Mouse (Mus musculus) CH12.LX (cell line): Measurements from ENCODE around the gene Ctbp2. TPM values are rescaled to one million over a fixed set of nuclear protein-coding genes. Genes with fewer than 3 reads are reported as not detected.

Experiments
- DNase-seq: peaks from one replicate; pipeline ENCODE4 v3.0.0-alpha.2; 2013; ENCODE audit errors: extremely low read depth
- H3K27ac ChIP-seq: 2 replicates; pipeline ENCODE4 v1.5.1; 2012; ENCODE audit warnings: low read depth, mild to moderate bottlenecking, control low read depth, moderate library complexity; ENCODE audit not compliant: insufficient read depth
- H3K27me3 ChIP-seq: replicated peaks from 2 replicates; pipeline ENCODE3; 2012; ENCODE audit warnings: inconsistent platforms
- H3K36me3 ChIP-seq, 2 experiments: replicated peaks in 1 of 2; 2 replicates each; pipeline versions ENCODE3 to v1.6.1; 2012; ENCODE audit warnings: inconsistent platforms in 1 of 2, low read length in 1 of 2, mild to moderate bottlenecking in 1 of 2, mixed read lengths in 1 of 2, moderate library complexity in 1 of 2; ENCODE audit not compliant: control insufficient read depth in 1 of 2, insufficient read depth in 1 of 2
- H3K4me1 ChIP-seq, 2 experiments: 2 replicates each; pipeline ENCODE4 v1.6.1; 2012; ENCODE audit warnings: inconsistent platforms in 1 of 2, moderate library complexity in 1 of 2; ENCODE audit not compliant: insufficient read depth in 2 of 2, control insufficient read depth in 1 of 2
- H3K4me2 ChIP-seq: 2 replicates; pipeline ENCODE4 v1.6.1; 2012; ENCODE audit warnings: low read depth, mild to moderate bottlenecking, control low read depth; ENCODE audit not compliant: poor library complexity, insufficient read depth, severe bottlenecking
- H3K4me3 ChIP-seq, 3 experiments: fragments of 150-350 bp in 1 of 3; sonication (generic) in 1 of 3; replicated peaks in 1 of 3; 2 replicates each; pipeline versions ENCODE3 to v1.5.1; 2011 to 2012; ENCODE audit warnings: low read depth in 2 of 3, low read length in 2 of 3, mild to moderate bottlenecking in 2 of 3, moderate library complexity in 2 of 3, control low read depth in 1 of 3, improper control_type of control experiment in 1 of 3, inconsistent platforms in 1 of 3, mixed read lengths in 1 of 3; ENCODE audit not compliant: poor library complexity in 1 of 3
- H3K79me2 ChIP-seq: replicated peaks from 2 replicates; pipeline ENCODE4 v1.6.1; 2012; ENCODE audit warnings: mild to moderate bottlenecking, moderate library complexity; ENCODE audit not compliant: control insufficient read depth, poor library complexity, insufficient read depth, severe bottlenecking; ENCODE audit errors: extremely low read depth
- H3K9ac ChIP-seq: 2 replicates; pipeline ENCODE4 v1.6.1; 2012; ENCODE audit warnings: low read depth, mild to moderate bottlenecking, control low read depth, moderate library complexity; ENCODE audit not compliant: insufficient read depth
- H3K9me3 ChIP-seq: replicated peaks from 2 replicates; pipeline ENCODE3; 2012; ENCODE audit warnings: low read length, inconsistent platforms, mixed read lengths
- BHLHE40 ChIP-seq: IDR thresholded peaks from 2 replicates; pipeline ENCODE4 v1.6.1; 2011; ENCODE audit warnings: mild to moderate bottlenecking, low read depth, low read length, improper control_type of control experiment
- E2F4 ChIP-seq: IDR thresholded peaks from 2 replicates; pipeline ENCODE4 v1.6.1; 2011; ENCODE audit warnings: low read depth, low read length, improper control_type of control experiment; ENCODE audit not compliant: insufficient replicate concordance
- ELF1 ChIP-seq: IDR thresholded peaks from 2 replicates; pipeline ENCODE4 v1.6.1; 2014; ENCODE audit warnings: low read depth, mild to moderate bottlenecking, inconsistent platforms, low read length, improper control_type of control experiment
- ETS1 ChIP-seq: conservative IDR thresholded peaks from 2 replicates; pipeline ENCODE4 v1.6.1; 2012; ENCODE audit warnings: low read depth, mild to moderate bottlenecking, inconsistent platforms, low read length, improper control_type of control experiment, moderate library complexity
- GABPA ChIP-seq: IDR thresholded peaks from 2 replicates; pipeline ENCODE4 v1.6.1; 2012; ENCODE audit warnings: low read depth, low read length, improper control_type of control experiment, inconsistent platforms; ENCODE audit not compliant: insufficient replicate concordance
- HCFC1 ChIP-seq: IDR thresholded peaks from 2 replicates; pipeline ENCODE4 v1.6.1; 2012; ENCODE audit warnings: low read depth, mild to moderate bottlenecking, inconsistent platforms, low read length, improper control_type of control experiment
- MAX ChIP-seq: IDR thresholded peaks from 2 replicates; pipeline ENCODE4 v1.6.1; 2011; ENCODE audit warnings: low read length, improper control_type of control experiment
- MAZ ChIP-seq: IDR thresholded peaks from 2 replicates; pipeline ENCODE4 v1.6.1; 2012; ENCODE audit warnings: low read depth, mild to moderate bottlenecking, inconsistent platforms, low read length, improper control_type of control experiment, moderate library complexity
- MEF2A ChIP-seq: IDR thresholded peaks from 2 replicates; pipeline ENCODE4 v1.6.1; 2014; ENCODE audit warnings: low read depth, mild to moderate bottlenecking, inconsistent platforms, low read length, improper control_type of control experiment, borderline replicate concordance
- NRF1 ChIP-seq: IDR thresholded peaks from 2 replicates; pipeline ENCODE4 v1.6.1; 2014; ENCODE audit warnings: low read depth, mild to moderate bottlenecking, inconsistent platforms, low read length, improper control_type of control experiment, moderate library complexity
- POLR2A ChIP-seq: IDR thresholded peaks from 2 replicates; pipeline ENCODE4 v1.6.1; 2011; ENCODE audit warnings: low read depth, mild to moderate bottlenecking, improper control_type of control experiment, low read length
- RAD21 ChIP-seq: IDR thresholded peaks from 2 replicates; pipeline ENCODE4 v1.6.1; 2011; ENCODE audit warnings: low read depth, mild to moderate bottlenecking, low read length, improper control_type of control experiment, moderate library complexity
- RCOR1 ChIP-seq: conservative IDR thresholded peaks from 2 replicates; pipeline ENCODE4 v1.6.1; 2012; ENCODE audit warnings: low read depth, mild to moderate bottlenecking, inconsistent platforms, low read length, improper control_type of control experiment
- SMC3 ChIP-seq: IDR thresholded peaks from 2 replicates; pipeline ENCODE4 v1.6.1; 2011; ENCODE audit warnings: low read depth, low read length, improper control_type of control experiment
- TBP ChIP-seq: conservative IDR thresholded peaks from 2 replicates; pipeline ENCODE4 v1.6.1; 2011; ENCODE audit warnings: low read depth, low read length, improper control_type of control experiment
- TCF12 ChIP-seq: IDR thresholded peaks from 2 replicates; pipeline ENCODE4 v1.6.1; 2014; ENCODE audit warnings: low read depth, mild to moderate bottlenecking, inconsistent platforms, low read length, improper control_type of control experiment
- USF2 ChIP-seq: conservative IDR thresholded peaks from 2 replicates; pipeline ENCODE4 v1.6.1; 2011; ENCODE audit warnings: low read depth, low read length, improper control_type of control experiment
- ZKSCAN1 ChIP-seq: IDR thresholded peaks from 2 replicates; pipeline ENCODE4 v1.6.1; 2012; ENCODE audit warnings: low read depth, inconsistent platforms, low read length, improper control_type of control experiment, borderline replicate concordance
- ZNF384 ChIP-seq: IDR thresholded peaks from 2 replicates; pipeline ENCODE4 v1.6.1; 2012; ENCODE audit warnings: low read depth, low read length, improper control_type of control experiment, inconsistent platforms
- dilution Hi-C: fragments of 300-500 bp; cut with MboI; formaldehyde crosslinking; loops from 2 replicates; pipeline ENCODE4 v1.14.3; 2020; ENCODE audit warnings: low sequenced_read_pairs; ENCODE audit not compliant: extremely low pct_unique_long_range_greater_than_20kb, extremely low pct_ligation_motif_present
- in situ Hi-C: fragments of 300-500 bp; cut with MboI; formaldehyde crosslinking; loops from 3 replicates; pipeline ENCODE4 v1.14.3; 2019; ENCODE audit warnings: low sequenced_read_pairs, low pct_ligation_motif_present, low pct_unique_long_range_greater_than_20kb, mixed read lengths
- polyA plus RNA-seq: library from polyadenylated mRNA; unstranded; fragments of >175 nt; gene quantifications from 2 replicates; pipeline ENCODE4 v1.2.1, GENCODE M21; 2012; ENCODE audit warnings: low read depth; ENCODE audit not compliant: insufficient read length
- total RNA-seq, 2 experiments: library from RNA; depleted of rRNA; stranded (reverse); fragments of 300-350 nt in 1 of 2; fragments of >200 nt in 1 of 2; gene quantifications; 2 replicates each; pipeline ENCODE4 v1.2.3; 2012 to 2014

Gene Ctbp2
- total and polyA plus RNA-seq, 3 experiments = 0.59 to 1.1 (median 0.68) TPM

DNA sequence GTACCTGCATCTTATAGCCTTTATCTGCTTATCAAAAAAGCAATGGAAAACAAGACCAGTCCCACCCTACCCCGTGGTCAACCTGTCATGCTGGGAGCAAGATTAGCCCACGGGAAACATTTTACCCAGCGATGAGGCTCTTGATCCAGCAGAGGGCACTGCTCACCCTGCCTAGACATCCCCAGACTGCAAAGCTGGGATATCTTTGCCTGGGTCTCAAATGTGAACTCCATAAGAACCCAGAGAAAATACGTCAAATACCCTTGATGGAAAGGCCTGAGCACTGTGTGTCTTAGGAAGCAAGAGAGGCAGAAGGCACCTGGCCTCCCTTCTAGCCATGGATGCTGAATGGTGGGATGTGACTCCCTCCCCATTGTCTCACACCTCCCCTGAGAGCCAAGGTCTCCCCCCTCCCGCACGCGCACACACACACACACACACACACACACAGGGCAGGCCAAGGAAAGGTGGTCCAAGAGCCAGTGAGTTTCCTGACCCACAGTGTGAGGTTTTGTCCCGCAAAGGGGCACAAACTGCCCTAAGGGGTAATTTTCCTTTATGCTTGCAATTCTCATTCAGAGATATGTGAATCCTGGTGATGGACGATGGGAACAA is 91.5 kb downstream of the Ctbp2 start (continued):
- no peak for TF ChIP-seq BHLHE40
- no peak for TF ChIP-seq GABPA
- no peak for TF ChIP-seq ZNF384
- no peak for TF ChIP-seq ETS1
- TF ChIP-seq USF2 = no peak
- TF ChIP-seq MAX = no peak
- no peak for TF ChIP-seq E2F4
- no peak for TF ChIP-seq NRF1
- TF ChIP-seq ELF1 = no peak
- TF ChIP-seq RAD21 = peak; percentile 92
- TF ChIP-seq ZKSCAN1 = no peak
- TF ChIP-seq RCOR1 = no peak
- TF ChIP-seq, all 38 proteins: peak for 4

DNA sequence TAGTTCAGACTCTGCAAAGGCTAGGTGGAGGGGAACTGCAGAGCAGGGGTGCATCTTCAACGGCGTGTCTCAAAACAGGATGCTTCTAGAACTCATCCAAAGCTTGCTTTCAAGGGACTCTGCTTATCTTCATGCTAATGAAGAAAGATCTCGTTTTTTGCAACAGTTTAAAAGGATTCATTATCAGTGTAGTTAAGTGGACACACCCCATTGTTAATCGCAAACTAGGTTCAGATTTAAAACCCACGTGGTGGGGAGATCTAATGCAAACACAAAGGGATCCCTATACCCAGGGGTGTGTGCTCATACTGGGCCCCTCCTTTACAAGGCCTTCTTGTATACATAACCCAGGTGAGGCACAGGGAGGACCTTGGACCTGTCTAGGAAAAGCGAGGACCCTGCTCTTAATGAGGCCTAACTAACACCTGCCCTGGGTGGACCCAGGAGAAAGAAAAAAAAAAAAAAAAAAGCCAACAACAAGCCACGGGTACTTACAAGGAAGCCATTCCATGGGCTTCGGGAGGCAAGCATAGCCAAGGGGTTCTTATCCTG is 94.6 kb downstream of the Ctbp2 start:
- Histone ChIP-seq H3K4me2 (no peak overlapping the region), H3K4me3 (no peak overlapping the region), H3K27ac (no peak overlapping the region), H3K27me3 (peaks cover 88% of the 10 kb centered on the region), H3K36me3 (no peaks in the 10 kb centered on the region), H3K9me3 (no peaks in the 10 kb centered on the region), H3K9ac (no peak overlapping the region), H3K79me2 (no peaks in the 10 kb centered on the region), H3K4me1 (no peaks in the 10 kb centered on the region)
- DNase-seq = no peak
- TF ChIP-seq TBP (no peak), HCFC1 (no peak), ELF1 (no peak), USF2 (no peak), POLR2A (no peak), MAZ (no peak), MEF2A (no peak), RAD21 (no peak), TCF12 (no peak), SMC3 (no peak)
- dilution Hi-C loops (no loop called here), in situ Hi-C loops (loop anchor here (25.0 kb wide), 1 partner anchor 583 kb away; the partner anchor contains the start of gene Tex36)
